17 mouse cellular contexts compared by ENCODE assay signal in the genomic region with DNA sequence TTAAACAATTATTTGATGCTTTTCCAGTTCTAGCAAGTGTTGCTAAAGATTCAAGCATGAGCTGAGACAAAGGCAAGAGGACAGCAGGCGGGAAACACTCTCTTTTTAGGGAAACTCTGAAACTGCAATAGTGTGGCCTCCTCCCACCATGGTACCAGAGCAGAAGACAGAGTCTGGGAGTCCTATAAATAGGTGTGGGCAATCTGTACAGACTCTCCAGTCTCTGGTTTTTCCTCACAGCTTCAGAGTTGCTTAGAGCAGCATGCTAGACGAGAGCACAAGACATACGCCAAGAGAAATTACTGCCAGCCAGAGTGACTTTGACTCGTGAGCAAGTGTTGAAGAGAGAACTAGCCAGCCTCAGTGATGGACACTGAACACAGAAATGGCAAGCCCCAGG.
"Had no signal": no experiment of that assay in that cellular context is flagged by ENCODE, and none has a peak within 500 bp of the region (broad histone marks: within the 10 kb centered on the region; RNA-seq: fewer than 3 reads in every experiment).

No protein-coding gene starts in this region.

- ATAC-seq: liver, embryonic 12.5 days; midbrain, embryonic 16.5 days had no signal

- H3K4me2 ChIP-seq: limb, embryonic 15.5 days; liver, embryonic 12.5 days; lung, embryonic 14.5 days; midbrain, embryonic 11.5 days; neural tube, embryonic 13.5 days had no signal

- DNase-seq: kidney, adult 11 months; kidney, adult 9 months; kidney, postnatal 36 days; layer of hippocampus, adult 9-11 months; layer of hippocampus, postnatal 36 days; lung, embryonic 14.5 days; lung, postnatal 10 days; spleen, adult 18-20 months; thymus, postnatal 4 days had no signal

- H3K4me1 ChIP-seq: limb, embryonic 15.5 days; liver, embryonic 12.5 days; megakaryocyte, embryonic 14.5 days; neural tube, embryonic 13.5 days had no signal

- H3K27me3 ChIP-seq: limb, embryonic 15.5 days; liver, embryonic 12.5 days; megakaryocyte, embryonic 14.5 days; neural tube, embryonic 13.5 days had no signal

- H3K36me3 ChIP-seq: limb, embryonic 15.5 days; liver, embryonic 12.5 days; neural tube, embryonic 13.5 days had no signal

- H3K27ac ChIP-seq: kidney, postnatal 0 days; limb, embryonic 15.5 days; liver, embryonic 12.5 days; macrophage; neural tube, embryonic 13.5 days had no signal

- H3K4me3 ChIP-seq: limb, embryonic 15.5 days; liver, embryonic 12.5 days; megakaryocyte, embryonic 14.5 days; neural tube, embryonic 13.5 days had no signal

- H3K9me3 ChIP-seq: limb, embryonic 15.5 days; liver, embryonic 12.5 days; megakaryocyte, embryonic 14.5 days; neural tube, embryonic 13.5 days had no signal

- H3K9ac ChIP-seq: limb, embryonic 15.5 days; liver, embryonic 12.5 days; lung, embryonic 14.5 days; neural tube, embryonic 13.5 days had no signal
